Mouse (Mus musculus) spleen, adult 2 months (tissue): Measurements from ENCODE around the gene Cygb.

Experiments used
- CTCF ChIP-seq: fragments of 200-500 bp; IDR thresholded peaks from 2 replicates; pipeline ENCODE4 v1.5.1; 2011; ENCODE audit warnings: mild to moderate bottlenecking, inconsistent platforms; ENCODE audit not compliant: insufficient read depth, insufficient read length, insufficient replicate concordance; ENCODE audit errors: extremely low read depth
- POLR2A ChIP-seq: fragments of 200-500 bp; IDR thresholded peaks from 2 replicates; pipeline ENCODE4 v1.6.1; 2011; ENCODE audit warnings: low read depth, low read length, inconsistent platforms

GRCm38 (mm10) chr11:116694250-116695193 lies 40.4 kb upstream of the Cygb start:
- TF ChIP-seq POLR2A, result no peak
- no peak for TF ChIP-seq CTCF
